Mouse (Mus musculus): ENCODE data around the gene Ccdc103. TPM values are rescaled to one million over a fixed set of nuclear protein-coding genes. Genes with fewer than 3 reads are reported as not detected.

Ccdc103 gene
- polyA plus RNA-seq, 1 experiment, result not detected

- H3K4me1 ChIP-seq (ENCODE audit: control insufficient read depth, insufficient read depth, insufficient read length), result 0 out of 2 replicates have a peak, but pooled peaks cover under 1% of the 10 kb centered on the region
- TF ChIP-seq CTCF (IDR thresholded peaks at IDR 0.05; ENCODE audit: extremely low read depth, insufficient read depth, insufficient read length, insufficient replicate concordance) (no peak), POLR2A (IDR thresholded peaks at IDR 0.05; ENCODE audit: low read depth, low read length) (no peak)
- H3K4me3 ChIP-seq (ENCODE audit: extremely low read depth, insufficient read depth, insufficient read length), result no peak overlapping the region
- WGBS, result 84% methylated on average over 9 of the region's 9 CpGs
- no peaks in the 10 kb centered on the region for H3K27me3 ChIP-seq (ENCODE audit: control insufficient read depth, insufficient read depth, low read length)
- no peak for DNase-seq (ENCODE audit: low read depth in 1 of 2, low spot score in 2 of 2)
- H3K36me3 ChIP-seq (ENCODE audit: control insufficient read depth, insufficient read depth, low read length), result no peaks in the 10 kb centered on the region
- H3K27ac ChIP-seq (ENCODE audit: insufficient read depth, low read length), result no peak overlapping the region
Observed at GRCm38 (mm10) chr11:102898408-102898807, 17.4 kb downstream of the Ccdc103 start.

GRCm38 (mm10) chr11:102900763-102901162 is 19.8 kb downstream of the Ccdc103 start, which contains the start of gene Gfap:
Gfap (minus strand) TSS chr11:102900912.
- WGBS, result 14% methylated on average over 7 of the region's 7 CpGs
- no peaks in the 10 kb centered on the region for H3K36me3 ChIP-seq (ENCODE audit: control insufficient read depth, insufficient read depth, low read length)
- no peak within 1 kb of the TSS for H3K27ac ChIP-seq (ENCODE audit: insufficient read depth, low read length)
- H3K4me1 ChIP-seq (ENCODE audit: control insufficient read depth, insufficient read depth, insufficient read length), result no peaks in the 10 kb centered on the region
- no peak within 1 kb of the TSS for H3K4me3 ChIP-seq (ENCODE audit: extremely low read depth, insufficient read depth, insufficient read length)
- no peaks in the 10 kb centered on the region for H3K27me3 ChIP-seq (ENCODE audit: control insufficient read depth, insufficient read depth, low read length)
- peak in 1 of 2 experiments; percentile 43 for DNase-seq (ENCODE audit: low read depth in 1 of 2, low spot score in 2 of 2)
- TF ChIP-seq POLR2A (IDR thresholded peaks at IDR 0.05; ENCODE audit: low read depth, low read length) (no peak), CTCF (IDR thresholded peaks at IDR 0.05; ENCODE audit: extremely low read depth, insufficient read depth, insufficient read length, insufficient replicate concordance) (peak; percentile 74; the same call in 1 of the 2 replicates)

GRCm38 (mm10) chr11:102901199-102901598 is 20.2 kb downstream of the Ccdc103 start:
- Histone ChIP-seq H3K4me3 (ENCODE audit: extremely low read depth, insufficient read depth, insufficient read length) (no peak overlapping the region), H3K27me3 (ENCODE audit: control insufficient read depth, insufficient read depth, low read length) (no peaks in the 10 kb centered on the region), H3K4me1 (ENCODE audit: control insufficient read depth, insufficient read depth, insufficient read length) (no peaks in the 10 kb centered on the region), H3K36me3 (ENCODE audit: control insufficient read depth, insufficient read depth, low read length) (no peaks in the 10 kb centered on the region), H3K27ac (ENCODE audit: insufficient read depth, low read length) (no peak overlapping the region)
- DNase-seq (ENCODE audit: low read depth in 1 of 2, low spot score in 2 of 2), result no peak
- TF ChIP-seq CTCF (IDR thresholded peaks at IDR 0.05; ENCODE audit: extremely low read depth, insufficient read depth, insufficient read length, insufficient replicate concordance), result no peak
- TF ChIP-seq POLR2A (IDR thresholded peaks at IDR 0.05; ENCODE audit: low read depth, low read length), result no peak
- 48% methylated on average over 4 of the region's 4 CpGs for WGBS

GRCm38 (mm10) chr11:102902107-102902506 is 21.1 kb downstream of the Ccdc103 start:
- no peak for DNase-seq (ENCODE audit: low read depth in 1 of 2, low spot score in 2 of 2)
- TF ChIP-seq CTCF (IDR thresholded peaks at IDR 0.05; ENCODE audit: extremely low read depth, insufficient read depth, insufficient read length, insufficient replicate concordance), result no peak
- no peak for TF ChIP-seq POLR2A (IDR thresholded peaks at IDR 0.05; ENCODE audit: low read depth, low read length)
- Histone ChIP-seq H3K27me3 (ENCODE audit: control insufficient read depth, insufficient read depth, low read length) (no peaks in the 10 kb centered on the region), H3K4me3 (ENCODE audit: extremely low read depth, insufficient read depth, insufficient read length) (no peak overlapping the region), H3K36me3 (ENCODE audit: control insufficient read depth, insufficient read depth, low read length) (0 out of 2 replicates have a peak, but pooled peaks cover 1% of the 10 kb centered on the region), H3K4me1 (ENCODE audit: control insufficient read depth, insufficient read depth, insufficient read length) (no peaks in the 10 kb centered on the region), H3K27ac (ENCODE audit: insufficient read depth, low read length) (no peak overlapping the region)
- 90% methylated on average over 5 of the region's 5 CpGs for WGBS

- TF ChIP-seq POLR2A (IDR thresholded peaks at IDR 0.05; ENCODE audit: low read depth, low read length) (no peak), CTCF (IDR thresholded peaks at IDR 0.05; ENCODE audit: extremely low read depth, insufficient read depth, insufficient read length, insufficient replicate concordance) (no peak)
- DNase-seq (ENCODE audit: low read depth in 1 of 2, low spot score in 2 of 2), result no peak
- Histone ChIP-seq H3K27me3 (ENCODE audit: control insufficient read depth, insufficient read depth, low read length) (no peaks in the 10 kb centered on the region), H3K27ac (ENCODE audit: insufficient read depth, low read length) (no peak overlapping the region), H3K4me1 (ENCODE audit: control insufficient read depth, insufficient read depth, insufficient read length) (no peaks in the 10 kb centered on the region), H3K4me3 (ENCODE audit: extremely low read depth, insufficient read depth, insufficient read length) (no peak overlapping the region), H3K36me3 (ENCODE audit: control insufficient read depth, insufficient read depth, low read length) (peaks cover 4% of the 10 kb centered on the region; the same call in 1 of the 2 replicates)
- 88% methylated on average over 7 of the region's 7 CpGs for WGBS
Observed at GRCm38 (mm10) chr11:102903654-102904053, 22.6 kb downstream of the Ccdc103 start.

- Histone ChIP-seq H3K4me1 (ENCODE audit: control insufficient read depth, insufficient read depth, insufficient read length) (no peaks in the 10 kb centered on the region), H3K27ac (ENCODE audit: insufficient read depth, low read length) (no peak overlapping the region), H3K36me3 (ENCODE audit: control insufficient read depth, insufficient read depth, low read length) (peaks cover 4% of the 10 kb centered on the region; the same call in 1 of the 2 replicates), H3K4me3 (ENCODE audit: extremely low read depth, insufficient read depth, insufficient read length) (no peak overlapping the region), H3K27me3 (ENCODE audit: control insufficient read depth, insufficient read depth, low read length) (no peaks in the 10 kb centered on the region)
- DNase-seq (ENCODE audit: low read depth in 1 of 2, low spot score in 2 of 2), result no peak
- no peak for TF ChIP-seq CTCF (IDR thresholded peaks at IDR 0.05; ENCODE audit: extremely low read depth, insufficient read depth, insufficient read length, insufficient replicate concordance)
- no peak for TF ChIP-seq POLR2A (IDR thresholded peaks at IDR 0.05; ENCODE audit: low read depth, low read length)
- WGBS, result 94% methylated on average over 7 of the region's 7 CpGs
Observed at GRCm38 (mm10) chr11:102911376-102911775, 30.4 kb downstream of the Ccdc103 start.

- Histone ChIP-seq H3K27me3 (ENCODE audit: control insufficient read depth, insufficient read depth, low read length) (no peaks in the 10 kb centered on the region), H3K4me3 (ENCODE audit: extremely low read depth, insufficient read depth, insufficient read length) (no peak overlapping the region), H3K36me3 (ENCODE audit: control insufficient read depth, insufficient read depth, low read length) (no peaks in the 10 kb centered on the region; the same call in 1 of the 2 replicates), H3K27ac (ENCODE audit: insufficient read depth, low read length) (no peak overlapping the region), H3K4me1 (ENCODE audit: control insufficient read depth, insufficient read depth, insufficient read length) (no peaks in the 10 kb centered on the region)
- TF ChIP-seq POLR2A (IDR thresholded peaks at IDR 0.05; ENCODE audit: low read depth, low read length), result no peak
- TF ChIP-seq CTCF (IDR thresholded peaks at IDR 0.05; ENCODE audit: extremely low read depth, insufficient read depth, insufficient read length, insufficient replicate concordance), result no peak
- 96% methylated on average over 9 of the region's 9 CpGs for WGBS
- no peak for DNase-seq (ENCODE audit: low read depth in 1 of 2, low spot score in 2 of 2)
Observed at GRCm38 (mm10) chr11:102915380-102915779, 34.4 kb downstream of the Ccdc103 start.
